Mouse (Mus musculus) ovary, adult 18-20 months (tissue): Measurements from ENCODE around the gene Leng1.

ENCODE experiments used
- DNase-seq: peaks from one replicate; pipeline ENCODE4 v3.0.0; 2022; ENCODE audit warnings: low spot score, mixed read lengths

Leng1 gene

GRCm38 (mm10) chr7:3629543-3630477, 35.8 kb downstream of the Leng1 start, which contains the start of the genes Tfpt and Prpf31:
Gene Tfpt (minus strand): TSS chr7:3629929.
Gene Prpf31 (plus strand): TSS chr7:3629985.
- peak; percentile 87 for DNase-seq

DNA sequence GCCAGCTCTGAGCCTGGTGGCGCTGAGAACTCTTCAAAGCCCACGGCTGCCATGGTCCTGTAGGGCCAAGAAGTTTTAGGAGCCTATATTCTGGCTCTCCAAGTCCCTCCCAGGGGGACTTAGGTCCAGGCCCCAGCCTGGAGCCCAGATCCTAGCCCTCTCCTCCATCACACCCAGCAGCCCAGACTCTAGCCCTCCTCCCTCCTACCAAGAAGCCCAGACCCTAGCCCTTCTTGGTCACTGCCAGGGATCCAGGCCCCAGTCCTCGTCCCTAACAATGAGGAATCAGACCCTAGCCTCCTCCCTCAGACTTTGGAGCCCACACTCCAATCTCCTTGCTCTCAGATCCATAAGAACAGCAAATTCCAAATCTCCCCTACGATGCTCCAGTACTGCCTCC, 36.6 kb downstream of the Leng1 start:
- DNase-seq, result no peak

GRCm38 (mm10) chr7:3617242-3617995, 48.2 kb downstream of the Leng1 start, which contains the start of gene Ndufa3:
Gene Ndufa3 (plus strand): TSS chr7:3617373.
- DNase-seq, result peak; percentile 81

GRCm38 (mm10) chr7:3616389-3617241, 49.0 kb downstream of the Leng1 start:
- no peak for DNase-seq

GRCm38 (mm10) chr7:3616057-3616388, 49.6 kb downstream of the Leng1 start, which contains the start of gene Oscar:
Gene Oscar (minus strand): TSS chr7:3616157.
- no peak for DNase-seq

- no peak for DNase-seq
Measured at GRCm38 (mm10) chr7:3614021-3614420, 51.6 kb downstream of the Leng1 start.

DNA sequence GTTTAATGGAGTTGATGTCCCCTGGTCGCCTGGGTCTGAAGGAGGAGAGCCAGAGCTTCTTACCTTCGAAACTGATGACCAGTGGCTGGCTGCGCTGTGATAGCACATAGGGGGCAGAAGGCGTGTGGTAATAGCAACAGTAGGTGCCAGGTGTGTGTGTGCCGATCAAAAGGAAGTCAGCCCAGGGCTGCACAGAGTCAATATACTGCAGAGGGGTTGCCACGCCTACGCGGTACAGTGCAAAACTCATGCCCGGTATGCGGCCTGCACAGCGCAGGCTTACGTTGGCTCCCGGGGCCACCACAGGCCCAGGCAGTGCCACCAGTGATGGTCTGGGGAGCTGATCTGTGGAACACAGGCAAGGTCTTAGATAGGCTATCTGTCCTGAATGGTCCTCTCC, 54.6 kb downstream of the Leng1 start:
- DNase-seq, result no peak

DNA sequence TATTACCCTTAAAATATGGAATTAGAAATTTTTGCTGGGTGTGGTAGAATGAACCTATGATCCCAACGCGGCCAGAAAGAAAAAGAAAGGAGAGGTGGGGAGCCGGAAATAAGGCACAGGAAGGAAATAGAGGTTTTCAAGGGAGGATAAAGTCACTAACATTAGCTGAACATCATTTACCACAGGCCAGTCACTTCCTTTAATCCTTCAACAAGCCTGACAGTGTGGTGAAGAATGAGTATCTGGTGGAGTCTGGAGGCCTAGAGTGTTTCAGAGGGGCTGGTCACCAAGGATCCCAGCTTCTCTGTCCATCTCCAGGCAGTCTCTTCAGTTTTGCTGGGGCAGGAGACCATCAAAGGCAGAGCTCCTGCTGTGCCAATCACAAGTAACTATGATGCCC, 55.2 kb downstream of the Leng1 start:
- no peak for DNase-seq
